Mouse (Mus musculus) embryonic facial prominence, embryonic 14.5 days (tissue): Measurements from ENCODE around the gene Hus1. TPM values are rescaled to one million over a fixed set of nuclear protein-coding genes. Genes with fewer than 3 reads are reported as not detected.

Experiments
- ATAC-seq: fragments of 200-750 bp; cut with Nextera tagmentation; 2 replicates; pipeline ENCODE4 v1.8.0; 2017; ENCODE audit warnings: low read depth, moderate number of reproducible peaks, moderate TSS enrichment
- DNase-seq: peaks from one replicate; pipeline ENCODE4 v3.0.0-alpha.2; 2015; ENCODE audit warnings: low spot score
- H3K27ac ChIP-seq: fragments of 300-500 bp; sonication (generic); replicated peaks from 2 replicates; pipeline ENCODE4 v1.5.1; 2014; ENCODE audit warnings: low read depth, mild to moderate bottlenecking, low read length, moderate library complexity
- H3K27me3 ChIP-seq: fragments of 300-500 bp; sonication (generic); replicated peaks from 2 replicates; pipeline ENCODE4 v1.6.1; 2014; ENCODE audit warnings: low read length; ENCODE audit not compliant: control insufficient read depth, insufficient read depth
- H3K36me3 ChIP-seq: fragments of 300-500 bp; sonication (generic); 2 replicates; pipeline ENCODE4 v1.6.1; 2014; ENCODE audit warnings: low read length, mixed read lengths; ENCODE audit not compliant: control insufficient read depth, insufficient read depth
- H3K4me1 ChIP-seq: fragments of 300-500 bp; sonication (generic); 2 replicates; pipeline ENCODE4 v1.6.1; 2014; ENCODE audit warnings: antibody characterized with exemption, low read length; ENCODE audit not compliant: control insufficient read depth, insufficient read depth
- H3K4me2 ChIP-seq: fragments of 300-500 bp; sonication (generic); 2 replicates; pipeline ENCODE4 v1.6.1; 2014; ENCODE audit warnings: low read depth, mild to moderate bottlenecking, low read length, moderate library complexity, mixed read lengths
- H3K4me3 ChIP-seq: fragments of 300-500 bp; sonication (generic); 2 replicates; pipeline ENCODE4 v1.5.1; 2014; ENCODE audit warnings: low read depth, mild to moderate bottlenecking, low read length
- H3K9ac ChIP-seq: fragments of 300-500 bp; sonication (generic); 2 replicates; pipeline ENCODE4 v1.6.1; 2014; ENCODE audit warnings: low read depth, mild to moderate bottlenecking, low read length, moderate library complexity, mixed read lengths
- H3K9me3 ChIP-seq: fragments of 300-500 bp; sonication (generic); 2 replicates; pipeline ENCODE4 v1.6.1; 2016; ENCODE audit warnings: low read length; ENCODE audit not compliant: control insufficient read depth
- WGBS: fragments of 180-500 bp; shearing (Covaris S2); extraction: QIAGEN DNeasy Blood & Tissue Kit; methylation state at CpG from one replicate; pipeline ENCODE4 v1.1.7; 2014; 5-methylcytosine and 5-hydroxymethylcytosine counted together
- polyA plus RNA-seq: library from polyadenylated mRNA; unstranded; fragments of >200 nt; fragmentation: Nextera tagmentation; extraction: Ambion mirVana; gene quantifications from 2 replicates; pipeline ENCODE4 v1.2.1, GENCODE M21; 2014

Hus1 gene
- polyA plus RNA-seq, 1 experiment from 2014 or later, result 13.5 TPM

DNA sequence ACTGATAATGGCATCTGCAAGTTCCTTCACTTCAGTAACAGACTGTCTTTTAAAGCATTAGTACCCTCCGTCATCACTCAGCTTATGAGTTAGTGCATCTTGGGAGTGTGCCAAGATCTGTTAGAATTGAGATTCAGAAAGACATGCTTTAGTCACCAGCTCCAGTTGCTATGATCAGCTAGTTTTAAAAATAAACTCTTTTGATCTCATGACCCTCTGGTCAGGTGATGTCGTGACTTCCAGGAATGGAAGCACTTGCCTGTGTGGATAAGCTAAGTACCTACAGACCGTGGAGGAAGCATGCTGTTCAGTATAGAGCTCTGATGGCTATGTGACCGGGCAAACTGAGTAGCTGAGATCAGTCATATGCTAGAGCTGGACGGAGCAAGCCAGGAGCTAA, 36.1 kb upstream of the Hus1 start:
- H3K36me3 ChIP-seq, result no peaks in the 10 kb centered on the region
- WGBS, result 65% methylated on average over 5 of the region's 5 CpGs
- ATAC-seq (no peak), DNase-seq (peak; percentile 13)
- H3K27ac ChIP-seq, result no peak overlapping the region
- no peaks in the 10 kb centered on the region for H3K9me3 ChIP-seq
- peaks cover 23% of the 10 kb centered on the region for H3K27me3 ChIP-seq
- H3K4me2 ChIP-seq, result no peak overlapping the region
- peaks cover 7% of the 10 kb centered on the region; the same call in 1 of the 2 replicates for H3K4me1 ChIP-seq
- H3K4me3 ChIP-seq, result no peak overlapping the region
- H3K9ac ChIP-seq, result no peak overlapping the region

- Histone ChIP-seq H3K9me3 (no peaks in the 10 kb centered on the region), H3K4me2 (no peak overlapping the region), H3K9ac (no peak overlapping the region), H3K4me3 (no peak overlapping the region), H3K27ac (no peak overlapping the region), H3K36me3 (no peaks in the 10 kb centered on the region), H3K4me1 (peaks cover 7% of the 10 kb centered on the region; the same call in 1 of the 2 replicates), H3K27me3 (peaks cover 23% of the 10 kb centered on the region)
- WGBS, result 77% methylated on average over 2 of the region's 2 CpGs
- DNase-seq (no peak), ATAC-seq (no peak)
Observed at GRCm38 (mm10) chr11:9046546-9046945, 35.6 kb upstream of the Hus1 start.

- 85% methylated on average over 2 of the region's 2 CpGs for WGBS
- no peaks in the 10 kb centered on the region for H3K27me3 ChIP-seq
- no peak overlapping the region for H3K9ac ChIP-seq
Observed at GRCm38 (mm10) chr11:9031530-9031929, 20.5 kb upstream of the Hus1 start.

GRCm38 (mm10) chr11:9025211-9025610, 14.2 kb upstream of the Hus1 start:
- no peaks in the 10 kb centered on the region for H3K36me3 ChIP-seq
- no peak for ATAC-seq
- no peaks in the 10 kb centered on the region for H3K9me3 ChIP-seq
- no peak overlapping the region for H3K27ac ChIP-seq
- H3K4me3 ChIP-seq, result no peak overlapping the region
- no peak for DNase-seq
- no peaks in the 10 kb centered on the region for H3K27me3 ChIP-seq
- no peak overlapping the region for H3K9ac ChIP-seq
- WGBS, result 77% methylated on average over 3 of the region's 3 CpGs
- no peaks in the 10 kb centered on the region for H3K4me1 ChIP-seq
- H3K4me2 ChIP-seq, result no peak overlapping the region

More at GRCm38 (mm10) chr11:9031530-9031929, 20.5 kb upstream of the Hus1 start:
- Histone ChIP-seq H3K27ac (no peak overlapping the region), H3K9me3 (no peaks in the 10 kb centered on the region), H3K36me3 (no peaks in the 10 kb centered on the region), H3K4me1 (no peaks in the 10 kb centered on the region), H3K4me3 (no peak overlapping the region), H3K4me2 (no peak overlapping the region)
- no peak for DNase-seq
- no peak for ATAC-seq

GRCm38 (mm10) chr11:9024782-9025181, 13.8 kb upstream of the Hus1 start:
- H3K27me3 ChIP-seq, result no peaks in the 10 kb centered on the region
- H3K4me3 ChIP-seq, result no peak overlapping the region
- no peak overlapping the region for H3K27ac ChIP-seq
- WGBS, result 75% methylated on average over 7 of the region's 7 CpGs
- H3K36me3 ChIP-seq, result no peaks in the 10 kb centered on the region
- ATAC-seq (no peak), DNase-seq (no peak)
- H3K9me3 ChIP-seq, result no peaks in the 10 kb centered on the region
- no peaks in the 10 kb centered on the region for H3K4me1 ChIP-seq
- no peak overlapping the region for H3K4me2 ChIP-seq
- no peak overlapping the region for H3K9ac ChIP-seq

- Histone ChIP-seq H3K4me2 (no peak overlapping the region), H3K9ac (no peak overlapping the region), H3K4me1 (no peaks in the 10 kb centered on the region), H3K27me3 (no peaks in the 10 kb centered on the region), H3K36me3 (no peaks in the 10 kb centered on the region), H3K4me3 (no peak overlapping the region), H3K27ac (no peak overlapping the region), H3K9me3 (no peaks in the 10 kb centered on the region)
- WGBS, result 88% methylated on average over 5 of the region's 5 CpGs
- ATAC-seq, result no peak
- no peak for DNase-seq
Observed at GRCm38 (mm10) chr11:9020207-9020606, 9.2 kb upstream of the Hus1 start.

GRCm38 (mm10) chr11:9018491-9019267, 7.7 kb upstream of the Hus1 start:
- no peaks in the 10 kb centered on the region for H3K4me1 ChIP-seq
- H3K9me3 ChIP-seq, result no peaks in the 10 kb centered on the region
- no peak overlapping the region for H3K9ac ChIP-seq
- WGBS, result 65% methylated on average over 6 of the region's 6 CpGs
- no peak for ATAC-seq
- peak; percentile 13 for DNase-seq
- H3K27me3 ChIP-seq, result no peaks in the 10 kb centered on the region
- no peak overlapping the region for H3K4me2 ChIP-seq
- H3K36me3 ChIP-seq, result no peaks in the 10 kb centered on the region
- H3K27ac ChIP-seq, result no peak overlapping the region
- no peak overlapping the region for H3K4me3 ChIP-seq

- no peak for ATAC-seq
- Histone ChIP-seq H3K27me3 (no peaks in the 10 kb centered on the region), H3K27ac (no peak overlapping the region), H3K36me3 (no peaks in the 10 kb centered on the region), H3K4me3 (no peak overlapping the region), H3K4me1 (peaks cover 6% of the 10 kb centered on the region), H3K4me2 (no peak overlapping the region), H3K9ac (no peak overlapping the region), H3K9me3 (no peaks in the 10 kb centered on the region)
- DNase-seq, result no peak
- 84% methylated on average over 3 of the region's 3 CpGs for WGBS
Observed at GRCm38 (mm10) chr11:9014740-9015139, 3.7 kb upstream of the Hus1 start.

DNA sequence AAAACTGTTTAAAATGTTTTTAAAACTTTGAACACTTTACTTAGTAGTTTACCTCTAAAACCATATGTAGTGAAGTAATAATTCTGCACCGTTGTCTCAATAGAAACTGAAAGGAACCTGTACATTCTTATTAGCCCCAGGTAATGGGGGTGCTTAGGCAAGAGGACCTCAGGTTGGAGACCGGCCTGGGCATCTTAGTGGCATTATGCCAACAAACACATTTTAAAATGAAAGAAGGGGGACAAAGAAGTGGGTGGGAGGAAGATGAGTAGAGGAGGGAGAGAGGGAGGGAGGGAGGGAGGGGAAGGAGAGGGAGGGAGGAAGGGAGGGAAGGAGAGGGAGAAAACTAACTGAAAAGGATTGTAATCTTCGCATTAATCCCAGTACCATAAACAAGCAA, 357 bp upstream of the Hus1 start:
- DNase-seq (peak; percentile 36), ATAC-seq (peak; percentile 27; the same call in 1 of the 2 replicates)
- Histone ChIP-seq H3K4me1 (peaks cover 8% of the 10 kb centered on the region), H3K27me3 (no peaks in the 10 kb centered on the region), H3K9ac (peak overlapping the region; percentile 89), H3K36me3 (peaks cover 15% of the 10 kb centered on the region; the same call in 1 of the 2 replicates), H3K9me3 (no peaks in the 10 kb centered on the region), H3K4me3 (peak overlapping the region; percentile 73), H3K27ac (peak overlapping the region; percentile 93), H3K4me2 (peak overlapping the region; percentile 85)
- 3% methylated on average over 3 of the region's 3 CpGs for WGBS
